Mouse (Mus musculus): ENCODE data around the gene Pi4ka.

The Pi4ka gene

GRCm38 (mm10) chr16:17334574-17334973, 71.5 kb downstream of the Pi4ka start:
- DNase-seq: no peak

- DNase-seq: no peak
These were observed 74.3 kb downstream of the Pi4ka start for GRCm38 (mm10) chr16:17331855-17332254.

GRCm38 (mm10) chr16:17331116-17331515, 75.0 kb downstream of the Pi4ka start, which contains the start of gene Serpind1:
Serpind1 (plus strand) TSS chr16:17331371.
- DNase-seq: no peak

- no peak for DNase-seq
These were observed 76.1 kb downstream of the Pi4ka start for GRCm38 (mm10) chr16:17329848-17330570.

- peak in 1 of 2 experiments; percentile 6 for DNase-seq
These were observed 80.0 kb downstream of the Pi4ka start for GRCm38 (mm10) chr16:17326064-17326463.

GRCm38 (mm10) chr16:17324745-17325144, 81.4 kb downstream of the Pi4ka start:
- no peak for DNase-seq

- DNase-seq: peak; percentile 47 to 48
These were observed 84.6 kb downstream of the Pi4ka start for GRCm38 (mm10) chr16:17321481-17321880.

GRCm38 (mm10) chr16:17316554-17316953, 89.6 kb downstream of the Pi4ka start:
- DNase-seq: no peak

- no peak for DNase-seq
These were observed 93.6 kb downstream of the Pi4ka start for GRCm38 (mm10) chr16:17312531-17312930.

- DNase-seq: no peak
These were observed 97.1 kb downstream of the Pi4ka start for GRCm38 (mm10) chr16:17309036-17309435.

- DNase-seq: no peak
These were observed 98.7 kb downstream of the Pi4ka start for GRCm38 (mm10) chr16:17307461-17307860.

GRCm38 (mm10) chr16:17303521-17304245, 102.4 kb downstream of the Pi4ka start:
- no peak for DNase-seq

GRCm38 (mm10) chr16:17300818-17301217, 105.3 kb downstream of the Pi4ka start:
- no peak for DNase-seq

- DNase-seq: peak; percentile 88 to 94
These were observed 113.4 kb downstream of the Pi4ka start for GRCm38 (mm10) chr16:17292751-17293150.

GRCm38 (mm10) chr16:17291016-17291415, 115.1 kb downstream of the Pi4ka start:
- no peak for DNase-seq

- no peak for DNase-seq
These were observed 119.0 kb downstream of the Pi4ka start for GRCm38 (mm10) chr16:17287103-17287502.

- DNase-seq: peak; percentile 51
These were observed 123.0 kb downstream of the Pi4ka start for GRCm38 (mm10) chr16:17283151-17283550.

GRCm38 (mm10) chr16:17280471-17280870, 125.6 kb downstream of the Pi4ka start:
- DNase-seq: no peak

GRCm38 (mm10) chr16:17277342-17278211, 128.5 kb downstream of the Pi4ka start:
- DNase-seq: peak; percentile 56 to 60

GRCm38 (mm10) chr16:17276164-17277151, 129.7 kb downstream of the Pi4ka start:
- peak; percentile 96 to 97 for DNase-seq

GRCm38 (mm10) chr16:17275721-17276120, 130.4 kb downstream of the Pi4ka start, which contains the start of gene Tmem191c:
Tmem191c (plus strand) TSS chr16:17276077.
- no peak for DNase-seq

- DNase-seq: no peak
These were observed 134.3 kb downstream of the Pi4ka start for GRCm38 (mm10) chr16:17271856-17272255.
